Comparison of ENCODE assay signal across 28 mouse cellular contexts in the genomic region with DNA sequence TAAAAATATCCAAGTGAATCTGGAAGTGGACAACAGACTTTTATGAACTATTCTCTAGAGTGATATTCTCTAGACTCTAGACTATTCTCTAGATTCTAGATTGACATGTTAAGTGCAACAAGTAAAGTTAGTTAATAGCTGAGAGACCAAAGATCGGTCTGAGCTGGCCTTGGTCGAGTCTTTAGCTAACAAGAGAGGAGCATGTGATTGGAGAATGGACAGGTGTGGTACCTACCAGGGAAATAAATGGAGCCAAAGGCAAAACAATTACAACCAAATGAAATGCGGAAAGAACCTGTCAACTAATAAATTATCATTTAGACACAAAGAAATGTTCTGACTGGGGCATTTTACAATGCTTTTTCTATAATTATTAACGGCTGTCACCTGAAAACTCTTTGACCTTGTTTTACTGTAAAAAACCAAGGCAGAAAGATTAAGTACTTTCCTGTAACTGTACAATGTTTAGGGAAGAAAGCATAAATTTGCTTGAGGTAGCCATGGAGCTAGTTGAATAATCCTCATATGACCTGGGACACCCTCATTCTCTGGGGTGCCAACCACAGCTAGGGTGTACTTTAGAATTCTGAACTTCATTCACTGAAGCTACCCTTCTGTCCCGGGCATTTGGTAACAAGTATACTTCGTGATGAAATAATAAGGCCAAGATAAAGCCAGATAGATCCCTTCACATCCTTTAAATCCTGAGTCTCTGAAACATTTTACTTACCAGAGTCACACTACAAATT. TPM values are rescaled to one million over a fixed set of nuclear protein-coding genes. Genes with fewer than 3 reads are reported as not detected.
DNase-seq lines count a peak whose midpoint lies in the region; ATAC-seq lines count a peak whose summit lies in the region.
"Had no signal": no experiment of that assay in that cellular context is flagged by ENCODE, and none has a peak within 500 bp of the region (broad histone marks: within the 10 kb centered on the region; RNA-seq: fewer than 3 reads in every experiment).

No protein-coding gene starts in this region.

- no peak overlapping the region for H3K9ac ChIP-seq in intestine, embryonic 15.5 days
- no peak overlapping the region for H3K9ac ChIP-seq in intestine, embryonic 16.5 days (ENCODE audit: low read depth, low read length)
- H3K9ac ChIP-seq in kidney, embryonic 15.5 days: no peak overlapping the region
- H3K9ac ChIP-seq: embryonic facial prominence, embryonic 13.5 days; embryonic facial prominence, embryonic 15.5 days; forebrain, embryonic 12.5 days had no signal

- H3K4me3 ChIP-seq in intestine, embryonic 15.5 days (replicated peaks): no peak overlapping the region
- H3K4me3 ChIP-seq in intestine, embryonic 16.5 days (ENCODE audit: low read length): no peak overlapping the region
- H3K4me3 ChIP-seq in kidney, embryonic 15.5 days (replicated peaks): no peak overlapping the region
- H3K4me3 ChIP-seq: embryonic facial prominence, embryonic 13.5 days; embryonic facial prominence, embryonic 15.5 days; erythroblast, embryonic 14.5 days; forebrain, embryonic 10.5 days; forebrain, embryonic 12.5 days had no signal

- H3K36me3 ChIP-seq in intestine, embryonic 15.5 days: no peaks in the 10 kb centered on the region
- H3K36me3 ChIP-seq in intestine, embryonic 16.5 days (ENCODE audit: control insufficient read depth, insufficient read depth, low read length): no peaks in the 10 kb centered on the region
- no peaks in the 10 kb centered on the region for H3K36me3 ChIP-seq in kidney, embryonic 15.5 days
- H3K36me3 ChIP-seq: embryonic facial prominence, embryonic 13.5 days; embryonic facial prominence, embryonic 15.5 days; forebrain, embryonic 10.5 days; forebrain, embryonic 12.5 days had no signal

- no peaks in the 10 kb centered on the region for H3K4me1 ChIP-seq in intestine, embryonic 15.5 days (replicated peaks)
- no peaks in the 10 kb centered on the region for H3K4me1 ChIP-seq in intestine, embryonic 16.5 days (ENCODE audit: control insufficient read depth, insufficient read depth, low read length)
- 0 out of 2 replicates have a peak, but pooled peaks cover under 1% of the 10 kb centered on the region for H3K4me1 ChIP-seq in kidney, embryonic 15.5 days
- H3K4me1 ChIP-seq: embryonic facial prominence, embryonic 13.5 days; embryonic facial prominence, embryonic 15.5 days; forebrain, embryonic 10.5 days; forebrain, embryonic 12.5 days had no signal

- H3K4me2 ChIP-seq in intestine, embryonic 15.5 days (replicated peaks): no peak overlapping the region
- H3K4me2 ChIP-seq in intestine, embryonic 16.5 days (ENCODE audit: low read depth, low read length): no peak overlapping the region
- no peak overlapping the region for H3K4me2 ChIP-seq in kidney, embryonic 15.5 days
- H3K4me2 ChIP-seq: embryonic facial prominence, embryonic 13.5 days; embryonic facial prominence, embryonic 15.5 days; forebrain, embryonic 12.5 days had no signal

- H3K27ac ChIP-seq in intestine, embryonic 15.5 days: no peak overlapping the region
- H3K27ac ChIP-seq in intestine, embryonic 16.5 days (ENCODE audit: low read length): peak overlapping the region; percentile 71
- no peak overlapping the region for H3K27ac ChIP-seq in kidney, embryonic 15.5 days
- H3K27ac ChIP-seq: embryonic facial prominence, embryonic 13.5 days; embryonic facial prominence, embryonic 15.5 days; forebrain, embryonic 10.5 days; forebrain, embryonic 12.5 days had no signal

- ATAC-seq in intestine, embryonic 15.5 days: peak; percentile 86
- peak; percentile 88 for ATAC-seq in intestine, embryonic 16.5 days
- no peak for ATAC-seq in kidney, embryonic 15.5 days (replicated peaks; ENCODE audit: low FRiP score)
- no peak for ATAC-seq in megakaryocyte progenitor cell, adult 5-6 weeks (replicated peaks; ENCODE audit: poor library complexity)
- ATAC-seq: forebrain, embryonic 14.5 days had no signal

- peak; percentile 56 for DNase-seq in large intestine, adult 2 months (ENCODE audit: low read depth, low spot score)
- no peak for DNase-seq in kidney, adult 11 months
- DNase-seq: adrenal gland, adult 2 months; adrenal gland, postnatal 10 days; adrenal gland, postnatal 25 days; cerebellum, adult 11 months; cerebellum, adult 18-20 months; cerebellum, adult 8-10 months; cerebellum, adult 9-11 months; cerebellum, postnatal 14 days; cerebellum, postnatal 36 days; embryo, embryonic 11 days had no signal

- H3K27me3 ChIP-seq in intestine, embryonic 15.5 days (replicated peaks): no peaks in the 10 kb centered on the region
- H3K27me3 ChIP-seq in intestine, embryonic 16.5 days (replicated peaks; ENCODE audit: control insufficient read depth, insufficient read depth, low read length): no peaks in the 10 kb centered on the region
- H3K27me3 ChIP-seq in kidney, embryonic 15.5 days: no peaks in the 10 kb centered on the region
- H3K27me3 ChIP-seq: embryonic facial prominence, embryonic 13.5 days; embryonic facial prominence, embryonic 15.5 days; forebrain, embryonic 12.5 days had no signal

- H3K9me3 ChIP-seq in intestine, embryonic 15.5 days: no peaks in the 10 kb centered on the region
- H3K9me3 ChIP-seq in intestine, embryonic 16.5 days (ENCODE audit: control insufficient read depth, low read length): no peaks in the 10 kb centered on the region
- no peaks in the 10 kb centered on the region for H3K9me3 ChIP-seq in kidney, embryonic 15.5 days (replicated peaks)
- H3K9me3 ChIP-seq: embryonic facial prominence, embryonic 13.5 days; embryonic facial prominence, embryonic 15.5 days; forebrain, embryonic 10.5 days; forebrain, embryonic 12.5 days had no signal

- 75% methylated on average over 6 of the region's 6 CpGs for WGBS in intestine, embryonic 15.5 days
- 74% methylated on average over 6 of the region's 6 CpGs for WGBS in intestine, embryonic 16.5 days
- WGBS in large intestine, adult 2 months: 55% methylated on average over 6 of the region's 6 CpGs
- 71% methylated on average over 6 of the region's 6 CpGs for WGBS in kidney, embryonic 15.5 days

RNA-seq across cellular contexts. Expression of gene Gm5269, which starts 13.4 kb away (rescaled TPM):
- not detected in 2 replicates for polyA plus RNA-seq in intestine, embryonic 15.5 days (2015; fragmentation: Nextera tagmentation; extraction: Ambion mirVana)
- polyA plus RNA-seq in intestine, embryonic 16.5 days (2015; fragmentation: Nextera tagmentation; extraction: Ambion mirVana): not detected in 2 replicates
- not detected in 2 replicates for polyA plus RNA-seq in large intestine, adult 2 months (2012; rRNA removed)
- polyA plus RNA-seq in kidney, embryonic 15.5 days (2015; fragmentation: Nextera tagmentation; extraction: Ambion mirVana): not detected in 2 replicates
- not detected in 2 replicates for total RNA-seq in megakaryocyte progenitor cell, adult 5-6 weeks (2015)
- total RNA-seq in megakaryocyte progenitor cell, adult 5-6 weeks (2017): not detected in 2 replicates
- total RNA-seq: adrenal gland, adult 2 months; adrenal gland, postnatal 10 days; adrenal gland, postnatal 25 days; common myeloid progenitor, adult 5-6 weeks; ES-E14; MEL had no signal
- polyA plus RNA-seq: adrenal gland, adult 2 months; brain, embryonic 14.5 days; C2C12; embryonic facial prominence, embryonic 11.5 days; embryonic facial prominence, embryonic 13.5 days; embryonic facial prominence, embryonic 15.5 days; erythroblast, embryonic 14.5 days; forebrain, embryonic 10.5 days; forebrain, embryonic 12.5 days; forebrain, embryonic 14.5 days had no signal

RNA-seq across cellular contexts. Expression of gene Slc40a1, which starts 49.7 kb away (rescaled TPM):
- 143 and 151 TPM in 2 replicates for polyA plus RNA-seq in intestine, embryonic 15.5 days (2015; fragmentation: Nextera tagmentation; extraction: Ambion mirVana)
- 205 and 228 TPM in 2 replicates for polyA plus RNA-seq in intestine, embryonic 16.5 days (2015; fragmentation: Nextera tagmentation; extraction: Ambion mirVana)
- polyA plus RNA-seq in large intestine, adult 2 months (2012; rRNA removed): 4.3 and 17.9 TPM in 2 replicates
- 90.8 and 92.7 TPM in 2 replicates for polyA plus RNA-seq in kidney, embryonic 15.5 days (2015; fragmentation: Nextera tagmentation; extraction: Ambion mirVana)
- total RNA-seq in megakaryocyte progenitor cell, adult 5-6 weeks (2015): 26.6 and 38.3 TPM in 2 replicates
- total RNA-seq in megakaryocyte progenitor cell, adult 5-6 weeks (2017): 25.5 and 38.6 TPM in 2 replicates

Comparison
In these comparisons a context has a peak if more than half of its experiments do, and no peak if none do; other contexts are left out.
1. ATAC-seq: peak in intestine, embryonic 15.5 days (single experiment) and intestine, embryonic 16.5 days (single experiment); none in kidney, embryonic 15.5 days (single experiment) and megakaryocyte progenitor cell, adult 5-6 weeks (single experiment).